Mouse (Mus musculus) liver, embryonic 14.5 days (tissue): ENCODE results near the gene Hectd2. TPM values are rescaled to one million over a fixed set of nuclear protein-coding genes. Genes with fewer than 3 reads are reported as not detected.

Source experiments
- ATAC-seq: fragments of 200-750 bp; cut with Nextera tagmentation; 2 replicates; pipeline ENCODE4 v1.8.0; 2017; ENCODE audit warnings: moderate number of reproducible peaks, mild to moderate bottlenecking, moderate library complexity; ENCODE audit not compliant: insufficient read depth
- DNase-seq, 3 experiments: peaks; one replicate each; pipeline ENCODE4 v3.0.0-alpha.2; 2012 to 2013; ENCODE audit warnings: low read depth in 3 of 3, low spot score in 3 of 3
- H3K27ac ChIP-seq: fragments of 300-500 bp; sonication (generic); 2 replicates; pipeline ENCODE4 v1.5.1; 2014; ENCODE audit warnings: moderate library complexity, mild to moderate bottlenecking, control low read depth, inconsistent platforms
- H3K27me3 ChIP-seq: fragments of 300-500 bp; sonication (generic); 2 replicates; pipeline ENCODE4 v1.6.1; 2014; ENCODE audit warnings: mild to moderate bottlenecking, low read length, moderate library complexity; ENCODE audit not compliant: control insufficient read depth, insufficient read depth
- H3K36me3 ChIP-seq: fragments of 300-500 bp; sonication (generic); replicated peaks from 2 replicates; pipeline ENCODE4 v1.6.1; 2014; ENCODE audit warnings: low read depth; ENCODE audit not compliant: control insufficient read depth, insufficient read depth
- H3K4me1 ChIP-seq, 2 experiments: fragments of 200-500 bp in 1 of 2; fragments of 300-500 bp in 1 of 2; sonication (generic) in 1 of 2; replicated peaks; 2 replicates each; pipeline ENCODE4 v1.6.1; 2012 to 2014; ENCODE audit warnings: antibody characterized with exemption in 1 of 2, inconsistent platforms in 1 of 2, low read length in 1 of 2; ENCODE audit not compliant: control insufficient read depth in 2 of 2, insufficient read depth in 2 of 2
- H3K4me2 ChIP-seq: fragments of 300-500 bp; sonication (generic); 2 replicates; pipeline ENCODE4 v1.6.1; 2014; ENCODE audit warnings: low read depth, mild to moderate bottlenecking, control low read depth, moderate library complexity
- H3K4me3 ChIP-seq, 2 experiments: fragments of 200-500 bp in 1 of 2; fragments of 300-500 bp in 1 of 2; sonication (generic) in 1 of 2; 2 replicates each; pipeline ENCODE4 v1.5.1; 2012 to 2014; ENCODE audit warnings: low read depth in 2 of 2, low read length in 2 of 2, mild to moderate bottlenecking in 2 of 2, control low read depth in 1 of 2, inconsistent platforms in 1 of 2, moderate library complexity in 1 of 2; ENCODE audit not compliant: insufficient read depth in 1 of 2
- H3K9ac ChIP-seq: fragments of 300-500 bp; sonication (generic); replicated peaks from 2 replicates; pipeline ENCODE4 v1.6.1; 2014; ENCODE audit warnings: mild to moderate bottlenecking, control low read depth, moderate library complexity
- H3K9me3 ChIP-seq: fragments of 300-500 bp; sonication (generic); 2 replicates; pipeline ENCODE4 v1.6.1; 2016; ENCODE audit warnings: low read length, mixed read lengths; ENCODE audit not compliant: control insufficient read depth
- CTCF ChIP-seq: IDR thresholded peaks from 2 replicates; pipeline ENCODE4 v1.5.1; 2016; ENCODE audit warnings: antibody characterized with exemption, low read depth, control low read depth
- EP300 ChIP-seq: IDR thresholded peaks from 2 replicates; pipeline ENCODE4 v1.6.1; 2016; ENCODE audit warnings: antibody characterized with exemption, low read depth
- WGBS: fragments of 180-500 bp; shearing (Covaris S2); extraction: QIAGEN DNeasy Blood & Tissue Kit; methylation state at CpG from one replicate; pipeline ENCODE4 v1.1.7; 2014; ENCODE audit not compliant: insufficient replicate concordance; 5-methylcytosine and 5-hydroxymethylcytosine counted together
- polyA plus RNA-seq, 2 experiments: library from polyadenylated mRNA; depleted of rRNA in 1 of 2; stranded (reverse) in 1 of 2; unstranded in 1 of 2; fragments of >200 nt; fragmentation: Nextera tagmentation in 1 of 2; extraction: Ambion mirVana in 1 of 2; gene quantifications; 2 replicates each; pipeline versions ENCODE4 v1.2.1 to v1.2.3; 2012 to 2014

Hectd2 gene
- polyA plus RNA-seq, 2 experiments = 0.36 to 0.39 TPM

- no peaks in the 10 kb centered on the region; a peak in 1 of 4 replicates for H3K4me1 ChIP-seq
- H3K4me2 ChIP-seq = no peak overlapping the region
- 18% methylated on average over 2 of the region's 2 CpGs for WGBS
- H3K4me3 ChIP-seq = no peak overlapping the region
- H3K27me3 ChIP-seq = peaks cover 5% of the 10 kb centered on the region
- H3K9me3 ChIP-seq = no peaks in the 10 kb centered on the region
- ATAC-seq (no peak), DNase-seq (no peak)
- no peak overlapping the region for H3K27ac ChIP-seq
- H3K36me3 ChIP-seq = no peaks in the 10 kb centered on the region
- no peak overlapping the region for H3K9ac ChIP-seq
- no peak for TF ChIP-seq EP300
- TF ChIP-seq CTCF = peak; percentile 17; the same call in 1 of the 2 replicates
These were observed 5.7 kb downstream of the Hectd2 start for GRCm38 (mm10) chr19:36560160-36560559.

GRCm38 (mm10) chr19:36561171-36561570 lies 6.7 kb downstream of the Hectd2 start:
- TF ChIP-seq EP300 (no peak), CTCF (no peak)
- DNase-seq = no peak
- no peaks in the 10 kb centered on the region; the same call in 1 of the 2 replicates for H3K27me3 ChIP-seq
- no peak for ATAC-seq
- no peak overlapping the region for H3K27ac ChIP-seq
- no peaks in the 10 kb centered on the region for H3K4me1 ChIP-seq
- no peak overlapping the region for H3K4me3 ChIP-seq
- no peak overlapping the region for H3K9ac ChIP-seq
- WGBS = 9% methylated on average over 2 of the region's 2 CpGs
- no peaks in the 10 kb centered on the region for H3K36me3 ChIP-seq
- H3K4me2 ChIP-seq = no peak overlapping the region
- no peaks in the 10 kb centered on the region for H3K9me3 ChIP-seq

GRCm38 (mm10) chr19:36564396-36564795 lies 10.0 kb downstream of the Hectd2 start:
- Histone ChIP-seq H3K27me3 (no peaks in the 10 kb centered on the region), H3K4me3 (no peak overlapping the region), H3K9ac (no peak overlapping the region), H3K27ac (no peak overlapping the region), H3K4me1 (no peaks in the 10 kb centered on the region), H3K4me2 (no peak overlapping the region), H3K36me3 (no peaks in the 10 kb centered on the region), H3K9me3 (no peaks in the 10 kb centered on the region)
- 41% methylated on average over 2 of the region's 2 CpGs for WGBS
- TF ChIP-seq EP300 = no peak
- ATAC-seq (no peak), DNase-seq (no peak)

- H3K4me2 ChIP-seq = no peak overlapping the region
- no peak for TF ChIP-seq CTCF
- no peak overlapping the region for H3K27ac ChIP-seq
- DNase-seq (no peak), ATAC-seq (no peak)
- no peaks in the 10 kb centered on the region for H3K9me3 ChIP-seq
- H3K4me3 ChIP-seq = no peak overlapping the region
- no peak overlapping the region for H3K9ac ChIP-seq
- no peaks in the 10 kb centered on the region for H3K27me3 ChIP-seq
- no peaks in the 10 kb centered on the region for H3K36me3 ChIP-seq
- H3K4me1 ChIP-seq = no peaks in the 10 kb centered on the region
- WGBS = 55% methylated on average over 3 of the region's 3 CpGs
These were observed 19.5 kb downstream of the Hectd2 start for GRCm38 (mm10) chr19:36573986-36574385.

- Histone ChIP-seq H3K4me3 (no peak overlapping the region), H3K9ac (no peak overlapping the region), H3K9me3 (no peaks in the 10 kb centered on the region), H3K4me2 (no peak overlapping the region), H3K4me1 (no peaks in the 10 kb centered on the region), H3K36me3 (no peaks in the 10 kb centered on the region), H3K27me3 (no peaks in the 10 kb centered on the region), H3K27ac (no peak overlapping the region)
- ATAC-seq (no peak), DNase-seq (no peak)
- TF ChIP-seq CTCF = no peak
- no peak for TF ChIP-seq EP300
- WGBS = 64% methylated on average over 6 of the region's 6 CpGs
These were observed 20.7 kb downstream of the Hectd2 start for GRCm38 (mm10) chr19:36575159-36575558.

GRCm38 (mm10) chr19:36580874-36581273 lies 26.4 kb downstream of the Hectd2 start:
- Histone ChIP-seq H3K27ac (no peak overlapping the region), H3K4me3 (no peak overlapping the region), H3K4me1 (no peaks in the 10 kb centered on the region), H3K27me3 (no peaks in the 10 kb centered on the region), H3K9ac (no peak overlapping the region), H3K4me2 (no peak overlapping the region), H3K36me3 (no peaks in the 10 kb centered on the region), H3K9me3 (no peaks in the 10 kb centered on the region)
- WGBS = 65% methylated on average over 3 of the region's 3 CpGs
- ATAC-seq (no peak), DNase-seq (no peak)
- TF ChIP-seq EP300 (no peak), CTCF (no peak)
